Mouse (Mus musculus) cerebellum, postnatal 36 days (tissue): ENCODE measurements around the gene Ccdc130.

Experiments used
- DNase-seq, 2 experiments: peaks; one replicate each; pipeline ENCODE4 v3.0.0; 2021 to 2022; ENCODE audit warnings: mixed read lengths in 2 of 2

Ccdc130 gene

DNA sequence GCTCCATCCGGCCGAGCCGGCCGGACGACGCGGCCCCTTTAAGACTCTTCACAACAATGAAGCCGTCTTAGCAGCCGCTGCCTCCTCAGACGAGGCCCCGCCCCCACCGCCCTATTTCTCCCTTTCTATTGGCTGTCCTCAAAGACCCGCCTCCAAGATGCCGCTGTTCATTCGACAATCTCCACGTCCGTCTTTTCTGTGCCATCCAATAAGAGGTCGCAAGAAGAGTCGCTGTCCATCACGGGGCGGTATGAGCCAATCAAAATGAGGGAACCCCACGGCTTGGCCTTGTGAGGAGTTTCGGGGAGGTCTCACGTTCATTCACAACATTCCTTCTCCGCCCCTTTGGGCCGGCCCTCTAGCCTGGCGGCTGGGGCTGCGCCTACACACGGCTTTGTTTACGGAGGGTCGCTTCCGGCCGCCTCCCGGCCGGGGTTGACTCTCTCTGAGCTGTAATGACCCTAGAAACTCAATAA, 33.1 kb downstream of the Ccdc130 start, which contains the start of gene Zswim4:
Gene Zswim4, minus strand, starts transcription at position 58 of the 476 bp plus-strand sequence.
- DNase-seq: peak; percentile 97 to 100

DNA sequence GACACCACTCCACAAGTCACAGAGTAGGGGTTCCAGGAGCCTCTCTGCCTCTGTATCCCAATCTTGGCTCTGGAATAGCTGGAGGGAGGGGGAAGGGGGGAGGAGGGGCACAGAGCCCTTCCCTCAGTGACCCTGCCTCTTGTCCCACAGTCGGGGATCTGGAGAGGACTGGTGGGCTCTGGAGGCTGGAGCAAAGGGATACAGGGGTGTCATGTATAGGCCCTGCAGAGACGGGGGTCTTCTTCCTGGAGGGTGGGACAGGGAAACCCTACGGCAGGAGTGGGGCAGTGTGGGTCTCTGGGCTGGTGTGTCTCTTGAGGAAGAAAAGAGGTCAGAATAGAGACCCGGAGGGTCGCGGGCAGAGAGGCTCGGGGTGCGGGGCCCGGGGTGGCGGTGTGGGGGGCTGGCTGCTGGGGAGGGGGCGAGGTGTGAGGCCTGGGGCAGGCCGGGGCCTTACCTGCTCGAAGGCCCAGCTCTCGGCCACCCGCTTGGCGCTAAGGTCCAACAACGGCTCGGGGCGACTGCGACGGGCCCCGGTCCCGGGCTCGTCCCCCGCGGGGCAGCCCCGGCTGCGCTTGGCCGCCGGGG, 33.7 kb downstream of the Ccdc130 start:
- peak in 1 of 2 experiments; percentile 23 for DNase-seq

DNA sequence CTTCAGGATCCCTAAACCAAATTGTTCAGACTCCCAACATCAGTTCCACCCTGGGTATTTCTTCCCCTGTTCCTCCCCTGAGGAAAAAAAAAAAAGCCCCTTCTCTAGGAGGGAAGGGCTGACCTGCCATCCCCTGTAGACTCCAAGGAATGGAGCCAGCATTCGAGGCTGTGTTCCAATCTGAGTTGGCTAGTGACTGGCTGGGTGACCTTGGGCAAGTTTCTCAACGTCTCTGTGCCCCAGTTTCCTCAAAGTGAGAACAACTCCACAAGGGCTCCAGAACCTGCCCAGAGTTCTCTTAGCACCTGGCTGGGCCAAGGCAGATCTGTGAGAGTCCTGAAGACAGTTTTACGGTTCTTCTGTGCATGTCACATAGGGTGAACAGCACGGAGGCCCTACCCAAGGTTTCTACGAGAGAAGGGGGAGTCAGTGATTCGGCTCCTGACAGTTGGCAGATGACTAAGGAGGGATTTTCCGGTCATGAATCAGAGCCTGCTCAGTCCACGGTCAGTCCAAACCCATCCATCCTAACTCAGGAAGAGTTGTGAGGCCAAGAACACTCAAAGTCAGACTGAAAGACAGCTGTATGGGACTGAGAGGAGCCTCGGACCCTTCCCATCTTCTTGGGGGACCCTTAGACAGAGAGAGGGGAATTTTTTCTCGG, 34.3 kb downstream of the Ccdc130 start:
- DNase-seq: peak in 1 of 2 experiments; percentile 23

- no peak for DNase-seq
Observed at GRCm38 (mm10) chr8:84233055-84233454, 37.1 kb downstream of the Ccdc130 start.

DNA sequence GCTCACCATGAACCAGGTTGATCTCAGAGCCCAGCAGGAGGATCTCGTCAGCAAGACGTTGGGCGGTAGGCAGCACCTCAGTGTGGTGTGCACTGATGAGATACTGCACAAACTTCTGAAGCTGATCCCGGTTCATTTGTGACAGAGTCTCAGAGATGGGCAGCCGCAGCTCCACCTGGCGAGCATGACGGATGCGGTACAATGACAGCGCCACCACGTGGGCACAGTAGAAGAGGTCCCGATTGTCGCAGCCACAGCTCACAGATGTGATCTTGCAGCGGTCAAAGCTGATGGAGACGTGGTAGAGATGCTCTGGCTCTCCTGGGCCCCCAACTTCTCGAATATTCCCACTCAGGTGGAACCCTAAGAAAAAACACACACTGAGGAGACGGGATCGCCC, 39.4 kb downstream of the Ccdc130 start:
- DNase-seq: no peak

DNA sequence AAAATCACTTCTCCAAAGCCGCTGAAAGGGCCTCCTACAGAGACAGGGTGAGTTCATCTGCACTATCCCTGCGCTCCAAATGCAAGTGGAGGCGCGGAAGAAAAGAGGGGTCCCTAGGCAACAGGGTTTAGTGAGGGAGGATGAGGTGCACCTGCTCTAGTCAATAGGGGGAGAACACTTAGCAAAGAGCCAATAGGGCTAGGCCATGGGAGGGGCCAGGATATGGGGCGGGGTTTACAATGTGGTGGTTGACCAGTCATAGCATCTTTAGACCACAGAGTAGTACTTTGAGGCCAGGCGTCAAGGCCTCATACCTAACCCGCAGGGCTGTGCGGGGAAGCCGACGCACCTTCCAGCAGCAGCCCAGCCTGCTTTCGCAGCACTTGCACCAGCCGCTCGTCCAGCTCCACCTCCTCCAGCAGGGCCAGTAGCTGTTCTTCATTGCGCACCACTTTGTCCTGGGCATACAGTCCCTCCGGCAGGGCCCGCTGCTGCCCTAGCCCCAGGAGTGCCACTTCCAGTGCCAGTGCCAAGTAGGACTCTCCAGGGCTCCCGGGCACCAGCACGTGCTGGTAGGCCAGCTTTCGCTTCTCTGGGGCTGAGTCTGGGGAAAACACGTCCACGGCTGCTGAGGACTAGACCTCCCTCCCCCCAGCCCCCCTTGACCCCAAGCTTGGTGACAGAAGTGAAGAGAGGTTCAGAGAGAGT, 46.7 kb downstream of the Ccdc130 start:
- no peak for DNase-seq

GRCm38 (mm10) chr8:84222566-84223165, 47.5 kb downstream of the Ccdc130 start:
- DNase-seq: no peak

DNA sequence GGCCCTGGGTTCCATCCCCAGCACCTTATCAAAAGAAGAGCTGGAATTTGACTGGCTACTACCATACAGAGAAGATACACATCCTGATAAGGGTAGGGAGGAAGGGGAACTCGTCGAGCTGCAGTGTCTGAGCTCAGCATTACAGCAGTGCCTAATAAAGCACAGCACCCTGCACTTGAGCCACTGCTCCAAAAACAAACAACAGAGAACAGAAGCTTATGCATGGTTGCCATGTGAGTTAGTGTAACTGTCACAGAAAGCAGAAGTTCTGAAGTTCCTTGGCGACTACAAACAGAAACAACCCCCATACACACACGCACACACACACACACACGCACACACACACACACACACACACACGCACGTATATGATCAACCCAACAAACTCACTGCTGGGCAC, 50.1 kb downstream of the Ccdc130 start:
- DNase-seq: no peak

DNA sequence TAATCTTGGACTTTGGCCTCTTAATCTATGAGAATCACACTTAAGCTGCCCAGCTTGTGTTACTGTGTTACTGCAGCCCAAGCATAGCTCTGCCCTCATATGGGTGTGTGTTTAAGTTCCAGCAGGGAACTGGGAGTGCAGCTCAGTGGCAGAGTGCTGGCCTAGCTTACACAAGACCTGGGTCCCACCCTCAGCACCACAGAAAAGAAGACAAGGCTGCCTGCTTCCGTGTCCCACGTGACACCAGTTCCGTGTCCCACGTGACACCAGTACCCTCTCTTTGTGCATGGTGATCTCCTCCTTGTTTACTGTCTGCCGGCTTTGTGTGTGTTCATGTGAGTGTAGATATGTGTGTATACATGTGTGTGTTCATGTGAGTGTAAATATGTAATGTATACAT, 52.0 kb downstream of the Ccdc130 start:
- DNase-seq: no peak

DNA sequence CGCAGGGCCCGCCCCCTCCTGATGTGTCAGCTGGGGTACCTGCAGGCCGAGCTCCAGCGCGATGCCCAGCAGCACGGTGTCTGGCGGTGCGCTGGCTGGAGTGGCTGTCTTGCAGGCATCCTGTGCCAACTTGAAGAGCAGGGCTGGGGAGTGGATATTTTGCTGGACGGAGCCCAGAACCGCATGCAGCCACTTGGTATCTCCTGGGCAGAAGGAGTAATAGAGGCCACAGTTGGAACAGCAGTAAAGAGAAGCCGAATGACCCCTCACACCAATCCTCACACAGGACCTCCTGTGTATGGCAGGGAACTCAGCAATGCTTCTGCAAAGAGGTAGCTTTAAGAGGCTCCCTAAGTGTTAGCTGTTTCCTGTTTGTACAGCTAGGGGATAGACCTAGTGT, 53.0 kb downstream of the Ccdc130 start:
- no peak for DNase-seq

GRCm38 (mm10) chr8:84213277-84213676, 56.9 kb downstream of the Ccdc130 start:
- no peak for DNase-seq

- DNase-seq: no peak
Observed at GRCm38 (mm10) chr8:84211881-84212563, 58.2 kb downstream of the Ccdc130 start.

GRCm38 (mm10) chr8:84211202-84211601, 59.0 kb downstream of the Ccdc130 start:
- DNase-seq: no peak

- peak; percentile 84 to 89 for DNase-seq
Observed at GRCm38 (mm10) chr8:84210167-84210791, 59.9 kb downstream of the Ccdc130 start.

DNA sequence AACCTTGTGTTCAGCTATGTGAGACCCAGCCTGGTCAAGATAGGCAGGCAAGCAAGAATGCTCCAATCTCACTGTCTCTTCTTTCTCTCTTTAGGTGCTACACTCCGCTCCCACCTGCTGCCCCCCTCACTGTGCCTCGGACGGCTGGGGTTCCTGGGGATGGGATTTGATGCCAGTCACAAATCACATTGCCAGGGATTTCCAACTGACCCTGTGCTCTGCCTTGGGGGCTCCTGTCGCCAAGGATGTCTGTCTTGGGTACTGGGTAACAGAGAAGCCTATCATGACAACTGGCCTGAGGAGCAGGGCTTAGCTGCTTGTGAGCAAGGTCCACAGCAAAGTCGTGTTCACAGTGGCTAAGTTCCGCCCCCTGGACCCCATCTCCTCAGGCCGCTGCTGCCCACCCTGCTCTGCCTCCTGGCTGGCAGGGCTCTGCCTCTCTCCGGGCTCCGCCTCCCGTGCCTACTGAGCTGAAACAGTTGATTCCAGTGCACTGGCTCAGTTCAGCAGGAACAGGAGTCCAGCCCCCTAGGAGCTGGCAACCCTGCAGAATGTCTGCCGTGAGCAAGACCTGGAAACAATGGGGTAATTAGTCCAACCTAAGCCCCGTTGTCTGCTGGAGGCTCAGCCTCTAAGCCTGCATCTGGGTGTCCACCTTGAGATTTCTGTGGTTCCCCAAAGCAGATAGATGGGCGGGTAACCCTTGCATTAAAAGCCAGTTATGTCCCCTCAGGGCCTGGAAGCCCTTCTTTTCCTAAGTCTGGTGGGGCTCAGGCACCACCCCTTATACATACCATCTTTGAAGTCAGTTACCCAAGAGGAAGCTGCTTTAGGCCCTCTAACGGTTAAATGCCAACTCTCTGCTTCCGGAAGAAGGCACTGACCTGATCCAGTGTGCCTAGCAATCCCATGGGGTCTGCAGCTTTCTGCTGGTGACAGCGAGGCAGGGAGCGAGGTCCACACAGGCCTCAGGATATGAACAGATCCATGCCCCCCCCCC, 61.5 kb downstream of the Ccdc130 start:
- DNase-seq: no peak

DNA sequence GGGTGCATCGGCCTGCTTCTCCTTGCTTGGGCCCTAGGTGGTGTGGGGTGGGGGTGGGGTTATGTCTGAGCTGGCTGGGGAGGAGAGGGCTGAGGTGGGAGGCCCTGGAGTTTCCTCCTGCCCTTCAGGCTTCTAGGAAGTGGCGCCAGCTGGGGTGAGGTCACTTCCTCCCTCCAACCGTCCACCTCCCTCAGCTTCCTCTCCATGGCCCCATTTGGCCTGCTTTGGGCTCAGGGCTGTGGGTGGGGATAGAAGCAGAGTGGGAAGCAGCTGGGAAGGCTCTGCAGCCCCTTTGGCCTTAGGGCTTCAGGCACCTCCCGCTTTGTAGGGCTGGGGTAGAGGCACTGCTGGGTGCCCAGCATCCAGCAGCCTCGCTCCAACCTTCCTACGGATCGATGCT, 62.4 kb downstream of the Ccdc130 start:
- DNase-seq: no peak
